Mouse (Mus musculus) bone marrow macrophage, adult 2 months (primary cell): ENCODE data around the gene Uchl4. TPM values are rescaled to one million over a fixed set of nuclear protein-coding genes. Genes with fewer than 3 reads are reported as not detected.

Experiments used
- H3K27ac ChIP-seq: 2 replicates; pipeline ENCODE4 v1.5.1; 2012; ENCODE audit warnings: low read depth, low read length; ENCODE audit not compliant: insufficient read depth
- H3K4me1 ChIP-seq: 2 replicates; pipeline ENCODE4 v1.6.1; 2012; ENCODE audit warnings: low read length; ENCODE audit not compliant: control insufficient read depth, insufficient read depth
- H3K4me3 ChIP-seq: 2 replicates; pipeline ENCODE4 v1.5.1; 2012; ENCODE audit warnings: mild to moderate bottlenecking, low read length, moderate library complexity; ENCODE audit not compliant: insufficient read depth
- CTCF ChIP-seq: IDR thresholded peaks from 2 replicates; pipeline ENCODE4 v1.5.1; 2012; ENCODE audit warnings: low read depth, mild to moderate bottlenecking, low read length, moderate library complexity
- POLR2A ChIP-seq: IDR thresholded peaks from 2 replicates; pipeline ENCODE4 v1.6.1; 2012; ENCODE audit warnings: mild to moderate bottlenecking, low read depth, low read length, borderline replicate concordance
- polyA plus RNA-seq: library from polyadenylated mRNA; stranded (reverse); fragments of >200 nt; gene quantifications from 2 replicates; pipeline ENCODE4 v1.2.4, GENCODE M21; 2012; ENCODE audit not compliant: missing spikeins, insufficient read depth, insufficient read length

Uchl4 gene
- polyA plus RNA-seq, 1 experiment = 2.1 TPM

- H3K4me3 ChIP-seq = no peak overlapping the region
- H3K4me1 ChIP-seq = peaks cover 34% of the 10 kb centered on the region
- H3K27ac ChIP-seq = no peak overlapping the region
- TF ChIP-seq POLR2A = no peak
- no peak for TF ChIP-seq CTCF
Measured at GRCm38 (mm10) chr9:64214452-64214851, 20.5 kb upstream of the Uchl4 start.

- Histone ChIP-seq H3K27ac (peak overlapping the region; percentile 2; the same call in 1 of the 2 replicates), H3K4me3 (no peak overlapping the region), H3K4me1 (peaks cover 32% of the 10 kb centered on the region)
- TF ChIP-seq CTCF (no peak), POLR2A (no peak)
Measured at GRCm38 (mm10) chr9:64216090-64216489, 18.9 kb upstream of the Uchl4 start.

GRCm38 (mm10) chr9:64216641-64217040, 18.4 kb upstream of the Uchl4 start:
- H3K4me3 ChIP-seq = no peak overlapping the region
- peaks cover 37% of the 10 kb centered on the region for H3K4me1 ChIP-seq
- no peak for TF ChIP-seq CTCF
- TF ChIP-seq POLR2A = no peak
- H3K27ac ChIP-seq = peak overlapping the region; percentile 2; the same call in 1 of the 2 replicates

DNA sequence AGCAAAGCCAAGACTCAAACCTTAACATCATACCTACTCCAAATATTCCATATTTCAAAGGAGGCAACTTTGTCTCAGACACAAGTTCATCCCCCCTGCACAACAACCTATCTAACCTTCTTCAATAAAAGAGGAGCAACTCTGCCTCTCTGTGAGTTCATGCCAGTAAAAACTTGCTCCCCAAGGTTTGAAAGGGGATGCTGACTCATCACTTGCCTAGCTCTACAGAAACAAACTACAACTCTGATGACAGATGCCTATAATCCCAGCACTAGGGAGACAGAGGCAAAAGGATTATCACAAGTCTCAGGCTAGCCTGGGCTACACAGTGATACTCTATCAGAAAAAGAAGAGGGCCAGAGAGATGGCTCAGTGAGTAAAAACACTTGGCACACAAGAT, 17.1 kb upstream of the Uchl4 start:
- Histone ChIP-seq H3K4me1 (peaks cover 47% of the 10 kb centered on the region), H3K27ac (no peak overlapping the region)
- TF ChIP-seq CTCF (no peak), POLR2A (no peak)

GRCm38 (mm10) chr9:64219305-64219704, 15.7 kb upstream of the Uchl4 start:
- TF ChIP-seq POLR2A (no peak), CTCF (no peak)
- H3K4me3 ChIP-seq = no peak overlapping the region
- H3K27ac ChIP-seq = no peak overlapping the region
- peaks cover 54% of the 10 kb centered on the region for H3K4me1 ChIP-seq

More for the DNA sequence above, 17.1 kb upstream of the Uchl4 start:
- H3K4me3 ChIP-seq = no peak overlapping the region

- H3K4me3 ChIP-seq = no peak overlapping the region
- TF ChIP-seq POLR2A (no peak), CTCF (no peak)
- H3K27ac ChIP-seq = no peak overlapping the region
- peaks cover 57% of the 10 kb centered on the region for H3K4me1 ChIP-seq
Measured at GRCm38 (mm10) chr9:64219772-64220420, 15.1 kb upstream of the Uchl4 start.

DNA sequence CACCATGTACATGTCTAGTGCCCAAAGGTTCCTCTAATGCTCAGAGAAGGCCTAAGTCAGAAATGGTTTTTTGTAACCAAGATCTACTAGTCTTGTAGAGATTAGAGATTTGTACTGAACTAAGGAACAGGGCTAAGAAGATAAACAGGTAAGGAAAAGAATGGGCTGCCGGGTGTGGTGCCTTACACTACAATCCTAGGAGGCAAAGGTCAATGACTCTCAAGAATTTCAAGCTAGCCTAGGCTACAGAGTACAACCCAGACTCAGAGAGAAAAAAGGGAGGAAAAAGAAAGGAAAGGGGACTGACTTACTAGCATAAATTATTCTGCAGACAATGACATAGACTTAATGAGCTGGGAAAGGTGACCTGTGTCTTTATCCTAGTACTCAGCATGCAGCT, 14.4 kb upstream of the Uchl4 start:
- no peak for TF ChIP-seq CTCF
- no peak for TF ChIP-seq POLR2A

DNA sequence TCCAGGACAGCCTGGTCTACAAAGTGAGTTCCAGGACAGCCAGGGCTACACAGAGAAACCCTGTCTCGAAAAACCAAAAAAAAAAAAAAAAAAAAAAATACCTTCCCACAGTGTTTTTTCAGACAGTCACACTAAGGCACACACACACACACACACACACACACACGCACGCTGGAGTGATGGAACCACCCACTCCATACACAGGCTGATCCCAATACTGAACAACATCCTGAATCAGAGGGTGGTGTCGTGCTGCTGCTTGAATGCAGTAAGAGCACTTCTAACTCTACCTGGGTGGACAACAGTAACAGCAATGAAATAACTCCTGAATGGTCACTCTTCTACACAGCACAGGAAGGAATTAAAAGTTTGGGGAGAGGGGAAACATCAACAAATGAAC, 13.5 kb upstream of the Uchl4 start:
- H3K4me3 ChIP-seq = no peak overlapping the region
- no peak overlapping the region for H3K27ac ChIP-seq
- TF ChIP-seq POLR2A (no peak), CTCF (no peak)
- H3K4me1 ChIP-seq = peaks cover 49% of the 10 kb centered on the region

More for the DNA sequence above, 14.4 kb upstream of the Uchl4 start:
- no peak overlapping the region for H3K4me3 ChIP-seq
- peaks cover 56% of the 10 kb centered on the region for H3K4me1 ChIP-seq
- no peak overlapping the region for H3K27ac ChIP-seq

DNA sequence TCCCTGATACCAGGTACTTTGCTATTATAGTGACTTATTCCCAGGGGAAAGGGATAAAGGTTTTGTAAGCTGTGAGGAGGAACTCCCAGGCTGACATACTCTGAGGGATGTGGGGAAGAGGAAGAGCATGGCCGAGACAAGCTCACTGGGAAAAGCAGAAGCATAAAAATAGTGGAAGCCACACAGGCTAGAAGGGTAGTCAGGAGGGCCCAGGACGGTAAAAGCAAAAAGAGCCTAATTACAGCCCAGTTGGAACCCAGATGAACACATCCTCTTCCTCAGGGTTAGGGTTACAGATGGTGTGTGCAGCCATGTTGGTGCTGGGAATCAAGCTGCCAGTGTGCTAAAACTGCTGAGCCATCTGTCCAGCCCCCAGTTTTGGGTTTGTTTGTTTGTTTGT, 12.9 kb upstream of the Uchl4 start:
- Histone ChIP-seq H3K27ac (peak overlapping the region; percentile 69), H3K4me1 (peaks cover 49% of the 10 kb centered on the region), H3K4me3 (no peak overlapping the region)
- no peak for TF ChIP-seq CTCF

GRCm38 (mm10) chr9:64225805-64226204, 9.2 kb upstream of the Uchl4 start:
- H3K4me1 ChIP-seq = peaks cover 61% of the 10 kb centered on the region
- no peak overlapping the region for H3K4me3 ChIP-seq
- no peak for TF ChIP-seq POLR2A
- TF ChIP-seq CTCF = no peak
- no peak overlapping the region for H3K27ac ChIP-seq

DNA sequence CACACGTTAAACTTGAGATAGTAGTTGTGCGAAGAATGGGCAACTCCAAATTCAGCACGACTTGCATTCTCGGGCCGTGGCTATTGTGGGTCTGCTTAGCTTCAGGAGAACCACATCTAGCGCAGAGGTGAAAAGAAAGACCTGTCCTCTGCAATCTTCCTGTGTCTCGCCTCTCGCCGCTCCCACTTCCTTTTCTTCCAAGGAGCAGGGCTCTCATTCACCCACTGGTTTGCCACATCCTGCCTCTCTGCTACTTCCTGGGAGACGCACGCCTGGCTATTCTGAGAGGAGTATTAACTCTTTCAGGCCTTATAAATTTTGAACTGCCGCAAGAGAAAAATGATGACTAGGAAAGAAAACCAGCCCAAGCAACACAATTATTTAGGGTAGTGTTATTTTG, 7.3 kb upstream of the Uchl4 start:
- Histone ChIP-seq H3K27ac (peak overlapping the region; percentile 68), H3K4me3 (peak overlapping the region; percentile 55), H3K4me1 (peaks cover 60% of the 10 kb centered on the region)
- TF ChIP-seq POLR2A (no peak), CTCF (no peak)
